Mouse (Mus musculus) bone marrow macrophage, adult 2 months (primary cell): Measurements from ENCODE around the gene Mrpl4.

Experiments
- CTCF ChIP-seq: IDR thresholded peaks from 2 replicates; pipeline ENCODE4 v1.5.1; 2012; ENCODE audit warnings: low read depth, mild to moderate bottlenecking, low read length, moderate library complexity
- POLR2A ChIP-seq: IDR thresholded peaks from 2 replicates; pipeline ENCODE4 v1.6.1; 2012; ENCODE audit warnings: mild to moderate bottlenecking, low read depth, low read length, borderline replicate concordance

- TF ChIP-seq CTCF (no peak), POLR2A (no peak)
These were observed 43.1 kb upstream of the Mrpl4 start, which contains the start of gene Dnmt1 for GRCm38 (mm10) chr9:20959430-20959938.
